Mouse (Mus musculus) midbrain, embryonic 12.5 days (tissue): ENCODE results near the gene Vamp9. TPM values are rescaled to one million over a fixed set of nuclear protein-coding genes. Genes with fewer than 3 reads are reported as not detected.

ENCODE experiments used
- ATAC-seq: fragments of 200-750 bp; cut with Nextera tagmentation; 2 replicates; pipeline ENCODE4 v1.8.0; 2017; ENCODE audit warnings: low read depth, moderate TSS enrichment, moderate library complexity; ENCODE audit not compliant: low FRiP score
- H3K27ac ChIP-seq: fragments of 300-500 bp; sonication (generic); replicated peaks from 2 replicates; pipeline ENCODE4 v1.5.1; 2016; ENCODE audit warnings: mild to moderate bottlenecking
- H3K27me3 ChIP-seq: fragments of 300-500 bp; sonication (generic); 2 replicates; pipeline ENCODE4 v1.6.1; 2016; ENCODE audit warnings: mild to moderate bottlenecking
- H3K36me3 ChIP-seq: fragments of 300-500 bp; sonication (generic); 2 replicates; pipeline ENCODE4 v1.6.1; 2016
- H3K4me1 ChIP-seq: fragments of 300-500 bp; sonication (generic); 2 replicates; pipeline ENCODE4 v1.6.1; 2016
- H3K4me2 ChIP-seq: fragments of 300-500 bp; sonication (generic); replicated peaks from 2 replicates; pipeline ENCODE4 v1.6.1; 2016; ENCODE audit warnings: mild to moderate bottlenecking, moderate library complexity
- H3K4me3 ChIP-seq: fragments of 300-500 bp; sonication (generic); 2 replicates; pipeline ENCODE4 v1.5.1; 2016; ENCODE audit warnings: mild to moderate bottlenecking
- H3K9ac ChIP-seq: fragments of 300-500 bp; sonication (generic); replicated peaks from 2 replicates; pipeline ENCODE4 v1.6.1; 2016; ENCODE audit warnings: mild to moderate bottlenecking, moderate library complexity
- H3K9me3 ChIP-seq: fragments of 300-500 bp; sonication (generic); 2 replicates; pipeline ENCODE4 v1.6.1; 2016; ENCODE audit warnings: mild to moderate bottlenecking
- WGBS: fragments of 180-500 bp; shearing (Covaris S2); methylation state at CpG from one replicate; pipeline ENCODE4 v1.1.7; 2016; 5-methylcytosine and 5-hydroxymethylcytosine counted together
- polyA plus RNA-seq: library from polyadenylated mRNA; unstranded; fragments of >200 nt; fragmentation: Nextera tagmentation; extraction: Ambion mirVana; gene quantifications from 2 replicates; pipeline ENCODE4 v1.2.1, GENCODE M21; 2016

Vamp9 gene
- polyA plus RNA-seq, 1 experiment from 2014 or later, result 0.47 TPM

DNA sequence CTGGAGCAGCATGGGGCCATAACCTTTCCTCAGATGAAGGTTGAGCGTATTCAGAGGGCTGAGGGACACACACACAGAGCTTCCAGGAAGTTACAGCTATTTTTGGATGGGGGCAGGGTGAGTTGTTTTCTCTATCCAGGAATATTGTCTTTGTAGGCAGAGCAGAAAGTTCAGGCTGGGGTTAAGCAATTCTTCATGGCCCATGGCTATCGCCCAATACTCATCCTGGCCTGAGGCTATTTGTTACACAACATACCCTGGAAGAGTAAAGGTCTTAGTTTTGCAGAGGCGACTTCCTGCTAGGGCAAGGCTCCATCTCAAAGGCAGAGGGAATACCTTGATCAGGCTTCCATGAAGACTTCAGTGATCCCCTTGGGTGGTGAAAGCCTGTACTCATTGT lies 88.1 kb downstream of the Vamp9 start:
- H3K9me3 ChIP-seq, result peaks cover 7% of the 10 kb centered on the region; the same call in 1 of the 2 replicates
- WGBS, result 77% methylated on average over 3 of the region's 3 CpGs
- H3K36me3 ChIP-seq, result no peaks in the 10 kb centered on the region

DNA sequence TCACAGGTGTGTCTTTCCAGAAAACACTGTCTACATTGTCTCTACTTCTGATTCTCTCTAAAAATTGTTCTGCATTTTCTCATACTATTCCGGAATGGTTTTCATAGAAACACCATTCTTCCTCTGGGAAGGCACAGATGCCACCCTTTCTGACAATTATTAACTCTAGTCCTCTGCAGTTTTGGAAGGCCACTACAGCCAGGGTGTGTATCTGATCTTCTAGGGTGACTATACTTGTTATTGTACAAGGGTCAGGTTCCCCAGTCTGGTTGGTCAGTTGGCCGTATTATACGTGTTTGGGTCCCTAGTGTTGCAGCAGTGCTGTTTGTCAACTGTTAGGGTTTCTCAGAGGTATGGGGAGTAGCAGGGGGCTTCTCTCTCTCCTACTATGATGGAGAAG lies 88.6 kb downstream of the Vamp9 start:
- H3K36me3 ChIP-seq, result no peaks in the 10 kb centered on the region
- H3K9me3 ChIP-seq, result peaks cover 7% of the 10 kb centered on the region; the same call in 1 of the 2 replicates
- H3K27ac ChIP-seq, result no peak overlapping the region
- no peak overlapping the region for H3K4me3 ChIP-seq
- ATAC-seq, result no peak
- no peaks in the 10 kb centered on the region for H3K4me1 ChIP-seq
- 96% methylated on average over 3 of the region's 3 CpGs for WGBS
- H3K9ac ChIP-seq, result no peak overlapping the region
- no peaks in the 10 kb centered on the region for H3K27me3 ChIP-seq
- H3K4me2 ChIP-seq, result no peak overlapping the region

More for the DNA sequence above, 88.1 kb downstream of the Vamp9 start:
- no peaks in the 10 kb centered on the region for H3K4me1 ChIP-seq
- no peak overlapping the region for H3K4me3 ChIP-seq
- ATAC-seq, result no peak
- no peaks in the 10 kb centered on the region for H3K27me3 ChIP-seq
- no peak overlapping the region for H3K9ac ChIP-seq
- H3K4me2 ChIP-seq, result no peak overlapping the region
- H3K27ac ChIP-seq, result no peak overlapping the region

DNA sequence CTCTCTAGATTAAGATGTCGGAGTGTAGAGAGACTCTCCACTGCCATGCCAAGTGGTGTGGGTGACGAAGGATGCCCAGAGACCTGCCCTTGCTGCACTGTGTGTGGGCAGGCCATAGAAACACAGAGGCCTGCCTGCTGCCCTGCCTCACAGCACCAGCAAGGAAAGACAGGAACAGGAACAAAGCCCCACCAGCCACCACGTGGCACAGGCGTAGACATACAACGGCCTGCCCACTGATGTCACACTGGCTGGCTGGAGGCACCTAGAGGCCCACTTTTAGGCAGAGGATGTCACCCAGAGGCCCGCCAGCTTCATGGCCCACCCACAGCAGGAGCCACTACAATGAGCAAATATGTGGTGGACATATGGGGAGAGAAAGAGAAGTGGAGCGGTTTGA lies 94.0 kb downstream of the Vamp9 start:
- Histone ChIP-seq H3K9me3 (peaks cover 7% of the 10 kb centered on the region; the same call in 1 of the 2 replicates), H3K4me2 (no peak overlapping the region), H3K27ac (no peak overlapping the region), H3K9ac (no peak overlapping the region), H3K27me3 (no peaks in the 10 kb centered on the region), H3K4me3 (no peak overlapping the region), H3K36me3 (no peaks in the 10 kb centered on the region), H3K4me1 (no peaks in the 10 kb centered on the region)
- 76% methylated on average over 7 of the region's 7 CpGs for WGBS
- ATAC-seq, result no peak

DNA sequence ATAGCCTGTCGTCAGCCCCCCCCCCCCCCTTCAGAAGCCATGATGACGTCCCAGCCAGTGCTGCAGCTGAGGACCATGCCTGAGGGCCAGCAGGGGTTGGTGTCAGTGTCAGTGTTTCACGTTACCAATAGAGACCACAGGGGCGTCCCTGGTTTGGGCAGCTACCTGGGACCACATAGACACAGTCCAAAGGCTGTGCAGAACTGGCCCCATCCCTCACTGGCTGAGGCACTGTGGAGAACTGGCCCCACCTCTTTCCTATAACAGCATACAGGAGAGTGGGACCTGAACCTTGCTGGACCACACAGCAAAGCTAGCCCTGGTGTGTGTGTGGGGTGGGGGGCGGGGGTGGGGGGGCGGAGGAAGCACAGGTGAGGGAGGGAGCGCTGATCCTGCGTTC lies 94.4 kb downstream of the Vamp9 start:
- no peak for ATAC-seq
- Histone ChIP-seq H3K4me3 (no peak overlapping the region), H3K27me3 (no peaks in the 10 kb centered on the region), H3K27ac (no peak overlapping the region), H3K9me3 (peaks cover 7% of the 10 kb centered on the region; the same call in 1 of the 2 replicates), H3K4me1 (no peaks in the 10 kb centered on the region), H3K4me2 (no peak overlapping the region), H3K9ac (no peak overlapping the region), H3K36me3 (no peaks in the 10 kb centered on the region)
- 46% methylated on average over 8 of the region's 8 CpGs for WGBS

Other genes with a start within 250 kb of the Vamp9 start
- 41.9 and 46.6 TPM in 2 replicates for gene Rasgef1b, start 177.2 kb upstream of the Vamp9 start, polyA plus RNA-seq
- gene Hnrnpd, start 72.7 kb downstream of the Vamp9 start, polyA plus RNA-seq, result 471 and 527 TPM in 2 replicates
- 3.2 and 3.5 TPM in 2 replicates for gene 4930524J08Rik, start 72.8 kb downstream of the Vamp9 start, polyA plus RNA-seq
- gene Hnrnpdl, start 133.4 kb downstream of the Vamp9 start, polyA plus RNA-seq, result 288 and 290 TPM in 2 replicates
- gene Enoph1, start 133.7 kb downstream of the Vamp9 start, polyA plus RNA-seq, result 39.2 and 39.9 TPM in 2 replicates